Comparison of ENCODE assay signal across 15 mouse cellular contexts in genomic region chrX:73430036-73430435, GRCm38 (mm10). TPM values are rescaled to one million over a fixed set of nuclear protein-coding genes. Genes with fewer than 3 reads are reported as not detected.
DNase-seq lines count a peak whose midpoint lies in the region; ATAC-seq and TF ChIP-seq lines count a peak whose summit lies in the region.
"Had no signal": no experiment of that assay in that cellular context is flagged by ENCODE, and none has a peak within 500 bp of the region (broad histone marks: within the 10 kb centered on the region; RNA-seq: fewer than 3 reads in every experiment).

No protein-coding gene starts in this region.

- dilution Hi-C loops in CH12.LX (cut with MboI; ENCODE audit: extremely low pct_ligation_motif_present, extremely low pct_unique_long_range_greater_than_20kb, low sequenced_read_pairs) = no loop called here

- no peaks in the 10 kb centered on the region for H3K9me3 ChIP-seq in forebrain, postnatal 0 days (ENCODE audit: low read length)
- no peaks in the 10 kb centered on the region for H3K9me3 ChIP-seq in forebrain, embryonic 13.5 days (replicated peaks)
- H3K9me3 ChIP-seq in CH12.LX (replicated peaks; ENCODE audit: low read length) = no peaks in the 10 kb centered on the region
- H3K9me3 ChIP-seq: liver, embryonic 13.5 days had no signal

- in situ Hi-C loops in CH12.LX (cut with MboI; ENCODE audit: low pct_ligation_motif_present, low pct_unique_long_range_greater_than_20kb, low sequenced_read_pairs) = loop anchor here (25.0 kb wide), 1 partner anchor 418 kb away; no protein-coding TSS in a partner anchor

- H3K36me3 ChIP-seq in forebrain, postnatal 0 days (ENCODE audit: insufficient read depth) = no peaks in the 10 kb centered on the region
- H3K36me3 ChIP-seq in forebrain, embryonic 13.5 days (ENCODE audit: poor library complexity, severe bottlenecking) = no peaks in the 10 kb centered on the region
- H3K36me3 ChIP-seq in CH12.LX (replicated peaks in 1 of 2; ENCODE audit: control insufficient read depth in 1 of 2, insufficient read depth in 1 of 2, low read length in 1 of 2) = peaks cover 0 to 6% of the 10 kb centered on the region in 2 experiments
- H3K36me3 ChIP-seq: liver, embryonic 13.5 days had no signal

- no peak for TF ChIP-seq EP300 in CH12.LX (IDR thresholded peaks at IDR 0.05; ENCODE audit: low read length)

- no peaks in the 10 kb centered on the region for H3K27me3 ChIP-seq in forebrain, postnatal 0 days (ENCODE audit: insufficient read depth, low read length)
- H3K27me3 ChIP-seq in forebrain, embryonic 13.5 days = no peaks in the 10 kb centered on the region
- H3K27me3 ChIP-seq in CH12.LX (replicated peaks) = no peaks in the 10 kb centered on the region
- H3K27me3 ChIP-seq: liver, embryonic 13.5 days had no signal

- 88% methylated on average over 2 of the region's 2 CpGs for WGBS in forebrain, postnatal 0 days
- 79% methylated on average over 2 of the region's 2 CpGs for WGBS in forebrain, embryonic 13.5 days

- no peak for ATAC-seq in forebrain, postnatal 0 days
- no peak for ATAC-seq in forebrain, embryonic 13.5 days
- ATAC-seq in monocyte, adult 5-6 weeks (replicated peaks; ENCODE audit: insufficient number of reproducible peaks, low FRiP score, low TSS enrichment, poor library complexity, severe bottlenecking) = no peak
- ATAC-seq: midbrain, embryonic 16.5 days had no signal

- TF ChIP-seq RAD21 in CH12.LX (IDR thresholded peaks at IDR 0.05; ENCODE audit: low read depth, low read length) = peak; percentile 66

- intact Hi-C loops in left cerebral cortex, adult 2 months (cut with DNase I) = loop anchor here (5.0 to 10.0 kb wide), 2 partner anchors 118 to 375 kb away; no protein-coding TSS in a partner anchor
- intact Hi-C loops in left cerebral cortex, postnatal 10 days (cut with DNase I) = loop anchor here (5.0 to 10.0 kb wide), 2 partner anchors 118 to 365 kb away; partner anchors contain the start of gene Pnma3

- no peaks in the 10 kb centered on the region for H3K79me2 ChIP-seq in CH12.LX (replicated peaks; ENCODE audit: control insufficient read depth, extremely low read depth, insufficient read depth, poor library complexity, severe bottlenecking)

- no peak overlapping the region for H3K27ac ChIP-seq in forebrain, postnatal 0 days (ENCODE audit: low read depth, low read length)
- no peak overlapping the region for H3K27ac ChIP-seq in forebrain, embryonic 13.5 days
- no peak overlapping the region for H3K27ac ChIP-seq in left cerebral cortex, adult 2 months
- no peak overlapping the region for H3K27ac ChIP-seq in CH12.LX (ENCODE audit: insufficient read depth, low read depth)
- H3K27ac ChIP-seq: hindbrain, embryonic 14.5 days; liver, embryonic 13.5 days had no signal

- TF ChIP-seq POLR2A in CH12.LX (IDR thresholded peaks at IDR 0.05; ENCODE audit: low read depth, low read length) = no peak

- H3K4me3 ChIP-seq in forebrain, postnatal 0 days (ENCODE audit: low read depth, low read length) = no peak overlapping the region
- H3K4me3 ChIP-seq in forebrain, embryonic 13.5 days = no peak overlapping the region
- no peak overlapping the region for H3K4me3 ChIP-seq in left cerebral cortex, adult 2 months
- no peak overlapping the region for H3K4me3 ChIP-seq in CH12.LX (replicated peaks in 1 of 3; ENCODE audit: low read depth in 2 of 3, low read length in 2 of 3, poor library complexity in 1 of 3)
- H3K4me3 ChIP-seq: liver, embryonic 13.5 days had no signal

- no peak overlapping the region for H3K4me2 ChIP-seq in forebrain, postnatal 0 days (ENCODE audit: low read depth)
- no peak overlapping the region for H3K4me2 ChIP-seq in forebrain, embryonic 13.5 days
- H3K4me2 ChIP-seq in CH12.LX (ENCODE audit: insufficient read depth, low read depth, poor library complexity, severe bottlenecking) = no peak overlapping the region
- H3K4me2 ChIP-seq: hindbrain, embryonic 14.5 days; liver, embryonic 13.5 days had no signal

- no peaks in the 10 kb centered on the region for H3K4me1 ChIP-seq in forebrain, postnatal 0 days (ENCODE audit: insufficient read depth)
- no peaks in the 10 kb centered on the region for H3K4me1 ChIP-seq in forebrain, embryonic 13.5 days
- H3K4me1 ChIP-seq in CH12.LX (ENCODE audit: control insufficient read depth in 1 of 2, insufficient read depth in 2 of 2) = no peaks in the 10 kb centered on the region
- H3K4me1 ChIP-seq: liver, embryonic 13.5 days had no signal

- peak; percentile 38 for TF ChIP-seq CTCF in forebrain, postnatal 0 days (IDR thresholded peaks at IDR 0.05; ENCODE audit: low read depth)
- TF ChIP-seq CTCF in left cerebral cortex, adult 2 months (IDR thresholded peaks at IDR 0.05) = peak; percentile 41
- TF ChIP-seq CTCF in CH12.LX (conservative IDR thresholded peaks at IDR 0.05 in 1 of 2, IDR thresholded peaks at IDR 0.05 in 1 of 2; ENCODE audit: low read depth in 2 of 2, low read length in 2 of 2) = peak in 1 of 2 experiments; percentile 67; a peak in 2 of 4 replicates

- DNase-seq in forebrain, postnatal 0 days = peak; percentile 3
- DNase-seq in left cerebral cortex, adult 2 months (ENCODE audit: extremely low spot score in 1 of 2, low spot score in 2 of 2) = no peak
- no peak for DNase-seq in left cerebral cortex, postnatal 10 days (ENCODE audit: extremely low spot score in 1 of 2, low spot score in 2 of 2)
- peak; percentile 37 for DNase-seq in CH12.LX (ENCODE audit: extremely low read depth)
- DNase-seq in induced T-regulatory cell, adult 2 months (ENCODE audit: low read depth) = peak; percentile 49
- DNase-seq in right cerebral cortex, postnatal 4 days = no peak
- DNase-seq: adrenal gland, postnatal 14 days; cerebellum, adult 9-11 months; liver, embryonic 13.5 days had no signal

- H3K9ac ChIP-seq in forebrain, postnatal 0 days = no peak overlapping the region
- H3K9ac ChIP-seq in forebrain, embryonic 13.5 days = no peak overlapping the region
- no peak overlapping the region for H3K9ac ChIP-seq in CH12.LX (ENCODE audit: insufficient read depth, low read depth)
- H3K9ac ChIP-seq: hindbrain, embryonic 14.5 days; liver, embryonic 13.5 days had no signal

TF ChIP-seq in CH12.LX, 34 proteins besides CTCF, POLR2A, EP300 and RAD21:
- TF ChIP-seq SMC3 (IDR thresholded peaks at IDR 0.05; ENCODE audit: low read depth, low read length) (peak; percentile 73), ZC3H11A (IDR thresholded peaks at IDR 0.05; ENCODE audit: low read depth, low read length) (peak; percentile 39), MAZ (IDR thresholded peaks at IDR 0.05; ENCODE audit: low read depth, low read length) (no peak)

RNA-seq across cellular contexts. Expression of gene Trex2, which starts 5.1 kb away (rescaled TPM):
- not detected in 2 replicates for total RNA-seq in forebrain, postnatal 0 days (2014; rRNA removed)
- polyA plus RNA-seq in forebrain, postnatal 0 days (2015; fragmentation: Nextera tagmentation; extraction: Ambion mirVana) = not detected in 2 replicates
- not detected in 2 replicates for polyA plus RNA-seq in forebrain, embryonic 13.5 days (2015; fragmentation: Nextera tagmentation; extraction: Ambion mirVana)
- not detected for total RNA-seq in left cerebral cortex, adult 2 months (2021)
- total RNA-seq in left cerebral cortex, postnatal 10 days (2021) = not detected
- not detected in 2 replicates for total RNA-seq in CH12.LX (2012; rRNA removed)
- not detected in 2 replicates for total RNA-seq in CH12.LX (2014; rRNA removed)
- not detected in 2 replicates for polyA plus RNA-seq in CH12.LX (2012; ENCODE audit: insufficient read length, low read depth)
- not detected in 3 replicates for total RNA-seq in monocyte, adult 5-6 weeks (2017)
- total RNA-seq: adrenal gland, postnatal 14 days; layer of hippocampus, postnatal 10 days had no signal
- polyA plus RNA-seq: hindbrain, embryonic 14.5 days; liver, embryonic 13.5 days; midbrain, embryonic 16.5 days; testis, adult 2 months had no signal

RNA-seq across cellular contexts. Expression of gene Zfp92, which starts 19.1 kb away (rescaled TPM):
- 2.3 and 4.0 TPM in 2 replicates for total RNA-seq in forebrain, postnatal 0 days (2014; rRNA removed)
- polyA plus RNA-seq in forebrain, postnatal 0 days (2015; fragmentation: Nextera tagmentation; extraction: Ambion mirVana) = 0.54 and 0.80 TPM in 2 replicates
- 0.19 and 0.39 TPM in 2 replicates for polyA plus RNA-seq in forebrain, embryonic 13.5 days (2015; fragmentation: Nextera tagmentation; extraction: Ambion mirVana)
- total RNA-seq in left cerebral cortex, adult 2 months (2021) = 1 to 10 TPM; 1.9 to 2.1 TPM
- 1 to 10 TPM; 2.5 to 3.1 TPM for total RNA-seq in left cerebral cortex, postnatal 10 days (2021)
- total RNA-seq in CH12.LX (2012; rRNA removed) (0.04 TPM in 2 replicates), CH12.LX (2014; rRNA removed) (not detected in 2 replicates)
- polyA plus RNA-seq in CH12.LX (2012; ENCODE audit: insufficient read length, low read depth) = not detected in 2 replicates
- total RNA-seq in monocyte, adult 5-6 weeks (2017) = 0.10 TPM in 1 of 3 replicates, not detected in the others
- polyA plus RNA-seq: liver, embryonic 13.5 days had no signal

RNA-seq across cellular contexts. Expression of gene Haus7, which starts 28.8 kb away (rescaled TPM):
- total RNA-seq in forebrain, postnatal 0 days (2014; rRNA removed) = 25.3 and 33.2 TPM in 2 replicates
- 50.3 and 60.8 TPM in 2 replicates for polyA plus RNA-seq in forebrain, postnatal 0 days (2015; fragmentation: Nextera tagmentation; extraction: Ambion mirVana)
- polyA plus RNA-seq in forebrain, embryonic 13.5 days (2015; fragmentation: Nextera tagmentation; extraction: Ambion mirVana) = 78.9 and 81.2 TPM in 2 replicates
- 1 to 10 TPM; 7.9 to 9.2 TPM for total RNA-seq in left cerebral cortex, adult 2 months (2021)
- total RNA-seq in left cerebral cortex, postnatal 10 days (2021) = 10 to 100 TPM; 13.7 to 15.0 TPM
- total RNA-seq in CH12.LX (2012; rRNA removed) (32.9 and 41.3 TPM in 2 replicates), CH12.LX (2014; rRNA removed) (34.9 and 36.8 TPM in 2 replicates)
- 34.2 and 41.0 TPM in 2 replicates for polyA plus RNA-seq in CH12.LX (2012; ENCODE audit: insufficient read length, low read depth)
- 16.3 to 24.5 TPM (median 18.2 TPM) in 3 replicates for total RNA-seq in monocyte, adult 5-6 weeks (2017)

RNA-seq across cellular contexts. Expression of gene Gm18336, which starts 31.5 kb away (rescaled TPM):
- 0.19 TPM in 1 of 2 replicates, not detected in the other for total RNA-seq in forebrain, postnatal 0 days (2014; rRNA removed)
- 0.07 TPM in 1 of 2 replicates, not detected in the other for polyA plus RNA-seq in forebrain, postnatal 0 days (2015; fragmentation: Nextera tagmentation; extraction: Ambion mirVana)
- polyA plus RNA-seq in forebrain, embryonic 13.5 days (2015; fragmentation: Nextera tagmentation; extraction: Ambion mirVana) = not detected in 2 replicates
- under 1 TPM in 1 of 2 experiments, not detected in 1; 0.20 TPM for total RNA-seq in left cerebral cortex, adult 2 months (2021)
- total RNA-seq in left cerebral cortex, postnatal 10 days (2021) = under 1 TPM; 0.19 to 0.24 TPM
- total RNA-seq in CH12.LX (2012; rRNA removed) (not detected in 2 replicates), CH12.LX (2014; rRNA removed) (not detected in 2 replicates)
- polyA plus RNA-seq in CH12.LX (2012; ENCODE audit: insufficient read length, low read depth) = not detected in 2 replicates
- total RNA-seq in monocyte, adult 5-6 weeks (2017) = not detected in 3 replicates
- total RNA-seq: adrenal gland, postnatal 14 days had no signal
- polyA plus RNA-seq: hindbrain, embryonic 14.5 days; liver, embryonic 13.5 days had no signal

RNA-seq across cellular contexts. Expression of gene Bgn, which starts 53.4 kb away (rescaled TPM):
- 24.8 and 39.7 TPM in 2 replicates for total RNA-seq in forebrain, postnatal 0 days (2014; rRNA removed)
- polyA plus RNA-seq in forebrain, postnatal 0 days (2015; fragmentation: Nextera tagmentation; extraction: Ambion mirVana) = 17.7 and 18.3 TPM in 2 replicates
- polyA plus RNA-seq in forebrain, embryonic 13.5 days (2015; fragmentation: Nextera tagmentation; extraction: Ambion mirVana) = 10.2 and 11.7 TPM in 2 replicates
- total RNA-seq in left cerebral cortex, adult 2 months (2021) = 10 to 100 TPM; 15.5 to 17.6 TPM
- total RNA-seq in left cerebral cortex, postnatal 10 days (2021) = 10 to 100 TPM; 33.2 to 34.7 TPM
- not detected in 2 replicates for total RNA-seq in CH12.LX (2012; rRNA removed)
- not detected in 2 replicates for total RNA-seq in CH12.LX (2014; rRNA removed)
- not detected in 2 replicates for polyA plus RNA-seq in CH12.LX (2012; ENCODE audit: insufficient read length, low read depth)
- total RNA-seq in monocyte, adult 5-6 weeks (2017) = not detected in 3 replicates

Comparison
In these comparisons a context has a peak if more than half of its experiments do, and no peak if none do; other contexts are left out.
1. DNase-seq: peak in forebrain, postnatal 0 days (single experiment), CH12.LX (single experiment) and induced T-regulatory cell, adult 2 months (single experiment); none in left cerebral cortex, adult 2 months (0 of 2), left cerebral cortex, postnatal 10 days (0 of 2) and right cerebral cortex, postnatal 4 days (single experiment).